Mouse (Mus musculus) E14TG2a.4 (cell line): ENCODE results near the gene Wwc2.

ENCODE experiments used
- H3K27me3 ChIP-seq: 2 replicates; pipeline ENCODE4 v1.6.1; 2014; ENCODE audit warnings: low read length, control low read depth; ENCODE audit not compliant: insufficient read depth
- H3K36me3 ChIP-seq: 2 replicates; pipeline ENCODE4 v1.6.1; 2014; ENCODE audit warnings: low read length, control low read depth; ENCODE audit not compliant: insufficient read depth
- H3K4me1 ChIP-seq: replicated peaks from 2 replicates; pipeline ENCODE4 v1.6.1; 2014; ENCODE audit warnings: low read depth, low read length, control low read depth
- H3K4me3 ChIP-seq: replicated peaks from 2 replicates; pipeline ENCODE4 v1.5.1; 2014; ENCODE audit warnings: mild to moderate bottlenecking, low read length
- H3K9me3 ChIP-seq: 2 replicates; pipeline ENCODE4 v1.6.1; 2014; ENCODE audit warnings: low read length, control low read depth
- CTCF ChIP-seq: conservative IDR thresholded peaks from 2 replicates; pipeline ENCODE4 v1.5.1; 2014; ENCODE audit warnings: low read length
- NANOG ChIP-seq: IDR thresholded peaks from 2 replicates; pipeline ENCODE4 v1.6.1; 2014; ENCODE audit warnings: borderline replicate concordance, low read length, mixed read lengths
- POU5F1 ChIP-seq: IDR thresholded peaks from 2 replicates; pipeline ENCODE4 v1.6.1; 2014; ENCODE audit warnings: low read length, borderline replicate concordance

Wwc2 gene

GRCm38 (mm10) chr8:47996126-47996525, 5.4 kb upstream of the Wwc2 start:
- Histone ChIP-seq H3K4me3 (0 out of 2 replicates have a peak overlapping the region, but pooled peaks have one; percentile 4), H3K27me3 (peaks cover 12% of the 10 kb centered on the region), H3K4me1 (peaks cover 59% of the 10 kb centered on the region), H3K9me3 (no peaks in the 10 kb centered on the region), H3K36me3 (no peaks in the 10 kb centered on the region)
- TF ChIP-seq NANOG = 0 out of 2 replicates have a peak, but pooled peaks have one; percentile 8
- TF ChIP-seq CTCF = no peak

GRCm38 (mm10) chr8:47995391-47995790, 4.7 kb upstream of the Wwc2 start:
- Histone ChIP-seq H3K36me3 (no peaks in the 10 kb centered on the region), H3K27me3 (peaks cover 12% of the 10 kb centered on the region), H3K9me3 (no peaks in the 10 kb centered on the region), H3K4me1 (peaks cover 53% of the 10 kb centered on the region), H3K4me3 (peak overlapping the region; percentile 41)
- TF ChIP-seq POU5F1 = no peak
- no peak for TF ChIP-seq CTCF
- TF ChIP-seq NANOG = no peak; the same call in 1 of the 2 replicates

GRCm38 (mm10) chr8:47994618-47995274, 4.0 kb upstream of the Wwc2 start:
- no peak for TF ChIP-seq POU5F1
- no peak for TF ChIP-seq CTCF
- no peak for TF ChIP-seq NANOG
- Histone ChIP-seq H3K4me1 (peaks cover 50% of the 10 kb centered on the region), H3K4me3 (peak overlapping the region; percentile 41), H3K36me3 (no peaks in the 10 kb centered on the region), H3K27me3 (peaks cover 12% of the 10 kb centered on the region), H3K9me3 (no peaks in the 10 kb centered on the region)

GRCm38 (mm10) chr8:47990386-47990772, 345 bp downstream of the Wwc2 start:
- H3K4me1 ChIP-seq = peaks cover 64% of the 10 kb centered on the region
- no peaks in the 10 kb centered on the region for H3K36me3 ChIP-seq
- TF ChIP-seq POU5F1 (no peak), NANOG (no peak), CTCF (no peak)
- H3K4me3 ChIP-seq = peak overlapping the region; percentile 90
- H3K9me3 ChIP-seq = no peaks in the 10 kb centered on the region
- peaks cover 18% of the 10 kb centered on the region for H3K27me3 ChIP-seq

GRCm38 (mm10) chr8:47989655-47990385, 904 bp downstream of the Wwc2 start:
- H3K4me3 ChIP-seq = peak overlapping the region; percentile 90
- no peaks in the 10 kb centered on the region for H3K9me3 ChIP-seq
- no peaks in the 10 kb centered on the region for H3K36me3 ChIP-seq
- H3K4me1 ChIP-seq = peaks cover 64% of the 10 kb centered on the region
- peaks cover 18% of the 10 kb centered on the region for H3K27me3 ChIP-seq
- TF ChIP-seq CTCF = no peak
- TF ChIP-seq POU5F1 = no peak
- TF ChIP-seq NANOG = no peak

- peaks cover 18% of the 10 kb centered on the region for H3K27me3 ChIP-seq
- H3K36me3 ChIP-seq = no peaks in the 10 kb centered on the region
- TF ChIP-seq NANOG (no peak), CTCF (no peak), POU5F1 (no peak)
- H3K9me3 ChIP-seq = no peaks in the 10 kb centered on the region
- peaks cover 60% of the 10 kb centered on the region for H3K4me1 ChIP-seq
- peak overlapping the region; percentile 90 for H3K4me3 ChIP-seq
Measured at GRCm38 (mm10) chr8:47989211-47989610, 1.5 kb downstream of the Wwc2 start.

- TF ChIP-seq NANOG (no peak), CTCF (no peak), POU5F1 (no peak)
- peaks cover 59% of the 10 kb centered on the region for H3K4me1 ChIP-seq
- H3K36me3 ChIP-seq = no peaks in the 10 kb centered on the region
- H3K9me3 ChIP-seq = no peaks in the 10 kb centered on the region
- H3K27me3 ChIP-seq = peaks cover 16% of the 10 kb centered on the region
- H3K4me3 ChIP-seq = 0 out of 2 replicates have a peak overlapping the region, but pooled peaks have one; percentile 3
Measured at GRCm38 (mm10) chr8:47988111-47988510, 2.6 kb downstream of the Wwc2 start.

GRCm38 (mm10) chr8:47985644-47986043, 5.1 kb downstream of the Wwc2 start:
- Histone ChIP-seq H3K36me3 (peaks cover 3% of the 10 kb centered on the region; the same call in 1 of the 2 replicates), H3K9me3 (no peaks in the 10 kb centered on the region), H3K4me3 (no peak overlapping the region), H3K4me1 (peaks cover 62% of the 10 kb centered on the region), H3K27me3 (peaks cover 6% of the 10 kb centered on the region)
- TF ChIP-seq CTCF (no peak), POU5F1 (no peak), NANOG (no peak)
